Mouse (Mus musculus) macrophage (primary cell): ENCODE measurements at regions not wholly inside any gene's neighbourhood (a gene's known extent, or its start where the extent isn't known, plus 50 kb on each side); places are given as distances from the start of the nearest gene placed in this dataset.

Experiments
- H3K27ac ChIP-seq: fragments of 350-480 bp; formaldehyde crosslinking; 2 replicates; pipeline ENCODE4 v1.9.0; 2021
- H3K36me3 ChIP-seq: fragments of 350-480 bp; formaldehyde crosslinking; 2 replicates; pipeline ENCODE4 v1.9.0; 2021; ENCODE audit errors: inconsistent target
- H3K4me3 ChIP-seq: fragments of 350-480 bp; formaldehyde crosslinking; 2 replicates; pipeline ENCODE4 v1.9.0; 2021; ENCODE audit errors: inconsistent target
- H3K79me2 ChIP-seq: fragments of 350-480 bp; formaldehyde crosslinking; 2 replicates; pipeline ENCODE4 v1.9.0; 2021; ENCODE audit errors: inconsistent target
- WGBS: methylation state at CpG from one replicate; pipeline ENCODE4 v1.1.7; 2026; ENCODE audit warnings: inconsistent platforms; ENCODE audit not compliant: missing documents; 5-methylcytosine and 5-hydroxymethylcytosine counted together

- Histone ChIP-seq H3K36me3 (no peaks in the 10 kb centered on the region), H3K27ac (no peak overlapping the region), H3K4me3 (no peak overlapping the region), H3K79me2 (no peaks in the 10 kb centered on the region)
- WGBS: 3% methylated on average over 2 of the region's 2 CpGs
Observed at GRCm38 (mm10) chr2:75464429-75464828, 194.6 kb upstream of the Hnrnpa3 start.

- H3K27ac ChIP-seq: no peak overlapping the region
- no peaks in the 10 kb centered on the region for H3K36me3 ChIP-seq
- 90% methylated on average over 8 of the region's 8 CpGs for whole genome bisulfite sequencing
- H3K4me3 ChIP-seq: no peak overlapping the region
- H3K79me2 ChIP-seq: no peaks in the 10 kb centered on the region
Observed at GRCm38 (mm10) chr2:75468851-75469250, 190.2 kb upstream of the Hnrnpa3 start.

DNA sequence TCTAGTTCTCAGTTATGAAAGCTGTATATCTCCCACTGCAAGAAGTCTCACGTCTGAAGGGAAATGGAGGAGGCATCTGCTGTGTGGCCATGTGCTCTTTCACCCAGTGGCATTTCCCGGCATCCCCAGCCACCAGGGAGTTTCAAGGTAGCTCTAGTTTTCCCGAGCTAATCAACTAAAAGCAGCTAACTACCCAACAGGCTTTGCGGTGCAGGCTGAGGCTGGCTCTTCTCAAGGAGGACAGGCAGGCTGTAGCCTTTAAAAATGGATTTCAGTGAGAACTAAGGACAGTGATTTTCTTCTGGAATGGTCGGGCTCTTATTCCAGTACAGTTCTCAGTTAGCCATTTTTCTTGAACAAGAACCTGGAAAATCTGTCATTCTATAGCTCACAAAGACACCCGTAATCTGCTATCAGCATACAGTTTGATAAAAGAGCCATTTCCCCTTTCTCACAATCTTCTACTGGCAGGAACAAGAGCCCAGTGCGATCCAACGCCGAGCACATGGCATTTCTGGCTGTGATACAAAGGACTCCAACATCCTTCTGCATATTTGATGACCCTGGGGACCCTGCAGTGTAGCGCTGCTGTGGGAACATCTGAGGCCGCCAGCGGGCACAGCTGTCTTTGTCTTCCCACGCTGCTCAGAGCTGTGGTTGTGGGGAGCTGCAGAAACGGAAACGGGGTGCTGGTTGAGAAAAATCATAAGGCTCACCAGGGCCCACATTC, 188.9 kb upstream of the Hnrnpa3 start:
- no peak overlapping the region for H3K27ac ChIP-seq
- 5% methylated on average over 15 of the region's 15 CpGs for WGBS
- no peaks in the 10 kb centered on the region for H3K79me2 ChIP-seq
- H3K4me3 ChIP-seq: no peak overlapping the region
- no peaks in the 10 kb centered on the region for H3K36me3 ChIP-seq

DNA sequence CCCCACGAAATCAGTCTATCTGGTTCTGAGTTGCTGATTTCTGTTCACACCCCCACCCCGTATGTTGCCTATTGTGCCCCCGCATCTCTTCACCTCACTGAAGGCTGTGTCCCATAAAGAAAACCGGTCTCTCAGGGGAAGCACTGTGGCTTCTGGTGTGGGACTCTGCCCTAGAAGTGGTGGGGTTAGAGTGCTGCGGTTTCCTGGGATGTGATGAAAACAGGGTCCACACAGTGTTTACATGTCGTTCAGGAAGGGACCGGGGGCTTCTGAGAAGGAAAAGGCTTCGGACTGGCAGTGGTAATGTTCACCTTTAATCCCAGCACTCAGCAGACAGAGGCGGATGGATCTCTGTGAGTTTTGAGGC, 188.4 kb upstream of the Hnrnpa3 start:
- Histone ChIP-seq H3K27ac (no peak overlapping the region), H3K79me2 (no peaks in the 10 kb centered on the region), H3K4me3 (no peak overlapping the region), H3K36me3 (no peaks in the 10 kb centered on the region)
- 12% methylated on average over 9 of the region's 9 CpGs for WGBS

DNA sequence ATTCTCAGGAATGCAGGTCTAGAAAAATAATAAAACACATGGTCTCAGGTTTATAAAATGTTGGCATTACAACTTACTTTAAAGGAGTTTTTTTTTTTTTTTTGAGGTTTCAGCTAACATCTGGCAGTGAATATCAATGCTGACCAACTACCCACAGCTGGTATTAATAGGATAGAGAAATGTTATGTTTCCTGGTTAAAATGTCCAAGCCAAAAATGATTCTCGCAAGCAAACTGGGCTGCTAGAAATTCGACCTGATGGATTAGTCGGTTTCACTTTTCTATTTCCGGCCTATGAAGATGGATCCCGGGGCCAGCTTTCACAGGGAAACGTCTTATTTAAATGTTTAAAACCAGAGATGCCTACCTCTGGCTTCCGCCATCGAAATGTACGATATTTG, 186.6 kb upstream of the Hnrnpa3 start:
- Histone ChIP-seq H3K4me3 (no peak overlapping the region), H3K36me3 (no peaks in the 10 kb centered on the region), H3K27ac (no peak overlapping the region), H3K79me2 (no peaks in the 10 kb centered on the region)
- 90% methylated on average over 9 of the region's 9 CpGs for WGBS

DNA sequence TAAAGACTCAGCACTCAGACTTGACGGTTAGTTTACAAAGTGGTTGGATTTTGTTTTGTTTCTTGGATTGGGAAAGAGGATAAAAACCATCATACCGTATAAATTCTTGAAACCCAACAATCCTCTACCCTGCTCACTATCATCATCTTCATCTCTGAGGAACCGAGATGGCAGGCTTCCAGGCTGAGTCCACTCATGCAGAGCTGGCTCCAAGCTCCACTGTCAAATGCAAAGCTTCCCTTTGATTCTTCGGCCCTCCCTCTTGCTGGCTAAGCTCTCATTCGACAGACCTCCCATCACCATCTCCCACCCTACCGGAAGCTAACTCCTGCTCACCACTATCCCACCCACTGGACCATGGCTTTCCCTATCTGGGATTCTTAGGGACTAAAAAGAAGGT, 184.6 kb upstream of the Hnrnpa3 start:
- no peak overlapping the region for H3K27ac ChIP-seq
- WGBS: 81% methylated on average over 6 of the region's 6 CpGs
- H3K79me2 ChIP-seq: no peaks in the 10 kb centered on the region
- no peaks in the 10 kb centered on the region for H3K36me3 ChIP-seq
- no peak overlapping the region for H3K4me3 ChIP-seq

DNA sequence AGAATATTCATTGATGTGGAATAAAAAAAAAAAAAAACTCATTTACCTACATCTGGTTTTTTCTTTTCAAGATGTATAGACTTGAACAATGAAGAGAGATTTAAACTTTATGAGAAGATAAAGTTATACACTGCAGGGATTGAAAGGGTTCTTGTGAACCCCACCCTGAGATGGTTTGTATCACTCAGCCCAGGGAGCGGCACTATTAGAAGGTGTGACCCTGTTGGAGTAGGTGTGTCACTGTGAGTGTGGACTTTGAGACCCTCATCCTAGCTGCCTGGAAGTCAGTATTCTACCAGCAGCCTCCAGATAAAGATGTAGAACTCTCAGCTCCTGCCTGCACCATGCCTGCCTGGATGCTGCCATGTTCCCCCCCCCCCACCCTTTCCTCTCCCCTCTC, 182.7 kb upstream of the Hnrnpa3 start:
- Histone ChIP-seq H3K36me3 (no peaks in the 10 kb centered on the region), H3K4me3 (no peak overlapping the region), H3K27ac (no peak overlapping the region), H3K79me2 (no peaks in the 10 kb centered on the region)
- 90% methylated on average over 1 of the region's 1 CpGs for WGBS

- H3K36me3 ChIP-seq: no peaks in the 10 kb centered on the region
- no peak overlapping the region for H3K27ac ChIP-seq
- 97% methylated on average over 8 of the region's 8 CpGs for WGBS
- H3K79me2 ChIP-seq: no peaks in the 10 kb centered on the region
- H3K4me3 ChIP-seq: no peak overlapping the region
Observed at GRCm38 (mm10) chr2:75477076-75477475, 182.0 kb upstream of the Hnrnpa3 start.

DNA sequence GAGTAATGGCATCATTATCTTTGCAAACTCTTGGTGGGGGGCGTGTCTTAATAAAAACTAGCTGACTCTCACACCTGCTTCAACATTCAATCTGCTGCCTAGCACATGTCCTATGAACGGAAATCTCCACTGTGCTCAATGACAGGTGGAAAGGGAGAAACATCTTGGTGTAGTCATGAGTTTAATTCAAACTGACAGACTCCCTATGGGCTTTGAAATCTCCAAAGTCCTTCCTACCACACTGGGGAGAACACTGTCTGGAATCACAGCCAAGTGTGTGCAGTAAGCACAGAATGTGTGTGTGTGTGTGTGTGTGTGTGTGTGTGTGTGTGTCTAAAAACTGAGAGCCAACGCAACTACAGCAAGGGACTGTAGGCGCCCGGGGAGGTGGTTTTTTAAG, 179.5 kb upstream of the Hnrnpa3 start:
- no peak overlapping the region for H3K4me3 ChIP-seq
- H3K27ac ChIP-seq: no peak overlapping the region
- no peaks in the 10 kb centered on the region for H3K79me2 ChIP-seq
- 96% methylated on average over 2 of the region's 5 CpGs for WGBS
- H3K36me3 ChIP-seq: no peaks in the 10 kb centered on the region

GRCm38 (mm10) chr2:75481863-75482262, 177.2 kb upstream of the Hnrnpa3 start:
- Histone ChIP-seq H3K27ac (no peak overlapping the region), H3K36me3 (no peaks in the 10 kb centered on the region), H3K79me2 (no peaks in the 10 kb centered on the region), H3K4me3 (no peak overlapping the region)
- WGBS: 94% methylated on average over 8 of the region's 8 CpGs

DNA sequence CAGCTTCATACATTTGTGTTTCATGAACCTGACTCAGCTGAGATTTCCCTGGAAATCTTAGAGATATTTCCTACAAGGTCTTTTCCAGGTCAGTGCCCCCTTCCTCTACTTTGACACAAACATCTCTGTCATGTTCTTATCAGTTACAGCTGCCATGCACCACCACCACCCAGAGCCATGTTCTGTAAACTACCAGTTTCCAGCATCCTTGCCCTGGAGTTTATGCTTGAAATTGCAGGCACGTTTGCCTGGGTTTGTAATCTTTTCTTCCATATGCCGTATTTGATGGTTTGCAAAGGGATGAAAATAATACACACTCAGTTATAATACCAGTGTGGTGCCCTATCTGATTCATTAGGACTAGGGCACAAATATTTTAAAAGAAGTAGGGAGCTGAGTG, 176.6 kb upstream of the Hnrnpa3 start:
- H3K4me3 ChIP-seq: no peak overlapping the region
- no peaks in the 10 kb centered on the region for H3K79me2 ChIP-seq
- 92% methylated on average over 2 of the region's 2 CpGs for WGBS
- H3K36me3 ChIP-seq: no peaks in the 10 kb centered on the region
- H3K27ac ChIP-seq: no peak overlapping the region

GRCm38 (mm10) chr2:75484951-75485350, 174.1 kb upstream of the Hnrnpa3 start:
- Histone ChIP-seq H3K36me3 (no peaks in the 10 kb centered on the region), H3K79me2 (no peaks in the 10 kb centered on the region), H3K27ac (no peak overlapping the region), H3K4me3 (no peak overlapping the region)
- WGBS: 83% methylated on average over 10 of the region's 10 CpGs

DNA sequence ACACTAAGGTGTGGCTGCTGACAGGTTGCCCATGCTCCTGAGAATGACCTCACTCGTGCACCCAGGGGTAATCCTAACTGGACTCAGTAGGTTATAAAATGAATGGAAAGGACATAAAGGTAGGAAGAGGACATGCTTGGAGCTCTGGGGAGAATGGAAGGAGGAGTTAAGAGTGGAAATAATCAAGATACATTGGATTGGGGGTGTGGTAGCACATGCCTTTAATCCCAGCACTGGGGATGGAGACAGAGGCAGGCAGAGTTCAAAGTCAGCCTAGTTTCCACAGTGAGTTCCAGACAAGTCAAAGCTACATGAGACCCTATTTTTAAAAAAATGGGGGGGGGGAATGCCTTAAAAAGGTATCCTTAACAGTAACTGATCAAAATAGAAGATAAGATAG, 167.9 kb upstream of the Hnrnpa3 start:
- 92% methylated on average over 1 of the region's 1 CpGs for WGBS
- no peaks in the 10 kb centered on the region for H3K79me2 ChIP-seq
- no peak overlapping the region for H3K27ac ChIP-seq
- no peaks in the 10 kb centered on the region for H3K36me3 ChIP-seq
- H3K4me3 ChIP-seq: no peak overlapping the region

GRCm38 (mm10) chr2:75491789-75492500, 167.1 kb upstream of the Hnrnpa3 start:
- WGBS: 96% methylated on average over 3 of the region's 3 CpGs
- Histone ChIP-seq H3K79me2 (no peaks in the 10 kb centered on the region), H3K36me3 (no peaks in the 10 kb centered on the region)

GRCm38 (mm10) chr2:75492501-75492898, 166.6 kb upstream of the Hnrnpa3 start:
- Histone ChIP-seq H3K27ac (no peak overlapping the region), H3K36me3 (no peaks in the 10 kb centered on the region), H3K79me2 (no peaks in the 10 kb centered on the region), H3K4me3 (no peak overlapping the region)
- WGBS: 89% methylated on average over 4 of the region's 4 CpGs

More at GRCm38 (mm10) chr2:75491789-75492500, 167.1 kb upstream of the Hnrnpa3 start:
- no peak overlapping the region for H3K27ac ChIP-seq
- H3K4me3 ChIP-seq: no peak overlapping the region
